Mouse (Mus musculus) liver, postnatal 0 days (tissue): ENCODE data around the gene 1700015F17Rik. TPM values are rescaled to one million over a fixed set of nuclear protein-coding genes. Genes with fewer than 3 reads are reported as not detected.

Source experiments
- ATAC-seq: fragments of 200-750 bp; cut with Nextera tagmentation; 2 replicates; pipeline ENCODE4 v1.8.0; 2017; ENCODE audit warnings: mild to moderate bottlenecking, moderate library complexity
- DNase-seq: peaks from one replicate; pipeline ENCODE4 v3.0.0-alpha.2; 2016
- H3K27ac ChIP-seq: fragments of 300-500 bp; sonication (generic); 2 replicates; pipeline ENCODE4 v1.5.1; 2014; ENCODE audit warnings: antibody characterized with exemption, moderate library complexity, mild to moderate bottlenecking, low read depth
- H3K27me3 ChIP-seq: fragments of 300-500 bp; sonication (generic); 2 replicates; pipeline ENCODE4 v1.6.1; 2014; ENCODE audit warnings: low read length, control low read depth, mixed read lengths; ENCODE audit not compliant: insufficient read depth
- H3K36me3 ChIP-seq: fragments of 300-500 bp; sonication (generic); replicated peaks from 2 replicates; pipeline ENCODE4 v1.6.1; 2014; ENCODE audit warnings: mild to moderate bottlenecking, control low read depth, low read length, moderate library complexity, mixed read lengths; ENCODE audit not compliant: insufficient read depth
- H3K4me1 ChIP-seq: fragments of 300-500 bp; sonication (generic); 2 replicates; pipeline ENCODE4 v1.6.1; 2014; ENCODE audit warnings: antibody characterized with exemption, mild to moderate bottlenecking, control low read depth; ENCODE audit not compliant: insufficient read depth
- H3K4me2 ChIP-seq: fragments of 300-500 bp; sonication (generic); 2 replicates; pipeline ENCODE4 v1.6.1; 2014; ENCODE audit warnings: low read depth, mild to moderate bottlenecking, low read length, moderate library complexity, mixed read lengths
- H3K4me3 ChIP-seq: fragments of 300-500 bp; sonication (generic); 2 replicates; pipeline ENCODE4 v1.5.1; 2014; ENCODE audit warnings: low read depth, low read length
- H3K9ac ChIP-seq: fragments of 300-500 bp; sonication (generic); replicated peaks from 2 replicates; pipeline ENCODE4 v1.6.1; 2014; ENCODE audit warnings: mild to moderate bottlenecking, moderate library complexity
- H3K9me3 ChIP-seq: fragments of 300-500 bp; sonication (generic); 2 replicates; pipeline ENCODE4 v1.6.1; 2016; ENCODE audit warnings: mild to moderate bottlenecking, control low read depth, low read length, mixed read lengths
- CTCF ChIP-seq: sonication (generic); IDR thresholded peaks from 2 replicates; pipeline ENCODE4 v1.5.1; 2016; ENCODE audit warnings: antibody characterized with exemption, low read depth
- EP300 ChIP-seq: IDR thresholded peaks from 2 replicates; pipeline ENCODE4 v1.6.1; 2016; ENCODE audit warnings: antibody characterized with exemption, low read depth, mild to moderate bottlenecking
- WGBS: fragments of 180-500 bp; shearing (Covaris S2); extraction: QIAGEN DNeasy Blood & Tissue Kit; methylation state at CpG from one replicate; pipeline ENCODE4 v1.1.7; 2014; ENCODE audit not compliant: insufficient replicate concordance; 5-methylcytosine and 5-hydroxymethylcytosine counted together
- polyA plus RNA-seq: library from polyadenylated mRNA; unstranded; fragments of >200 nt; fragmentation: Nextera tagmentation; extraction: Ambion mirVana; gene quantifications from 2 replicates; pipeline ENCODE4 v1.2.1, GENCODE M21; 2015

Gene 1700015F17Rik
- polyA plus RNA-seq, result not detected in 2 replicates

- Histone ChIP-seq H3K4me2 (no peak within 1 kb of the TSS), H3K36me3 (no peaks in the 10 kb centered on the region), H3K4me3 (no peak within 1 kb of the TSS), H3K9me3 (no peaks in the 10 kb centered on the region), H3K27ac (no peak within 1 kb of the TSS), H3K4me1 (no peaks in the 10 kb centered on the region), H3K9ac (no peak within 1 kb of the TSS), H3K27me3 (no peaks in the 10 kb centered on the region)
- DNase-seq, result no peak
- ATAC-seq, result no peak
- TF ChIP-seq EP300, result no peak
- TF ChIP-seq CTCF, result no peak
- WGBS, result 86% methylated on average over 6 of the region's 6 CpGs
Measured at GRCm38 (mm10) chr5:5479043-5479442, at the start of gene 1700015F17Rik. Gene 1700015F17Rik, minus strand, starts transcription at chr5:5479143.

- Histone ChIP-seq H3K4me2 (0 out of 2 replicates have a peak overlapping the region, but pooled peaks have one; percentile 89), H3K27ac (no peak overlapping the region), H3K4me1 (no peaks in the 10 kb centered on the region), H3K9me3 (no peaks in the 10 kb centered on the region), H3K4me3 (no peak overlapping the region), H3K9ac (no peak overlapping the region), H3K27me3 (no peaks in the 10 kb centered on the region), H3K36me3 (peaks cover 2% of the 10 kb centered on the region; the same call in 1 of the 2 replicates)
- TF ChIP-seq EP300, result no peak
- no peak for TF ChIP-seq CTCF
- 69% methylated on average over 5 of the region's 5 CpGs for WGBS
- ATAC-seq (no peak), DNase-seq (no peak)
Measured at GRCm38 (mm10) chr5:5515411-5515810, 36.5 kb upstream of the 1700015F17Rik start.

GRCm38 (mm10) chr5:5514196-5515076 lies 35.5 kb upstream of the 1700015F17Rik start, which contains the start of gene Cldn12:
Gene Cldn12, minus strand, starts transcription at chr5:5514958.
- peak; percentile 93 for ATAC-seq
- H3K4me2 ChIP-seq, result peak within 1 kb of the TSS; percentile 89
- H3K9ac ChIP-seq, result peak within 1 kb of the TSS; percentile 76
- H3K4me1 ChIP-seq, result no peaks in the 10 kb centered on the region
- H3K4me3 ChIP-seq, result peak within 1 kb of the TSS; percentile 78
- 1% methylated on average over 75 of the region's 79 CpGs for WGBS
- peaks cover 3% of the 10 kb centered on the region; the same call in 1 of the 2 replicates for H3K36me3 ChIP-seq
- H3K27ac ChIP-seq, result peak within 1 kb of the TSS; percentile 95
- no peaks in the 10 kb centered on the region for H3K27me3 ChIP-seq
- no peaks in the 10 kb centered on the region for H3K9me3 ChIP-seq
- DNase-seq, result peak; percentile 89
- no peak for TF ChIP-seq CTCF
- peak; percentile 41; the same call in 1 of the 2 replicates for TF ChIP-seq EP300

- DNase-seq, result no peak
- Histone ChIP-seq H3K27ac (no peak overlapping the region), H3K4me3 (no peak overlapping the region), H3K27me3 (no peaks in the 10 kb centered on the region), H3K9me3 (no peaks in the 10 kb centered on the region), H3K9ac (no peak overlapping the region), H3K4me2 (no peak overlapping the region), H3K4me1 (no peaks in the 10 kb centered on the region), H3K36me3 (peaks cover 6% of the 10 kb centered on the region; the same call in 1 of the 2 replicates)
- TF ChIP-seq CTCF, result no peak
- TF ChIP-seq EP300, result no peak
- no peak for ATAC-seq
- WGBS, result 76% methylated on average over 3 of the region's 3 CpGs
Measured at GRCm38 (mm10) chr5:5511401-5511800, 32.5 kb upstream of the 1700015F17Rik start.

- TF ChIP-seq EP300, result no peak
- no peak for TF ChIP-seq CTCF
- Histone ChIP-seq H3K4me1 (no peaks in the 10 kb centered on the region), H3K36me3 (peaks cover 6% of the 10 kb centered on the region; the same call in 1 of the 2 replicates), H3K27ac (no peak overlapping the region), H3K27me3 (no peaks in the 10 kb centered on the region), H3K9ac (no peak overlapping the region), H3K9me3 (no peaks in the 10 kb centered on the region), H3K4me2 (no peak overlapping the region), H3K4me3 (no peak overlapping the region)
- 77% methylated on average over 5 of the region's 5 CpGs for WGBS
- no peak for DNase-seq
- ATAC-seq, result no peak
Measured at GRCm38 (mm10) chr5:5510989-5511388, 32.0 kb upstream of the 1700015F17Rik start.

- H3K4me2 ChIP-seq, result no peak overlapping the region
- ATAC-seq (no peak), DNase-seq (no peak)
- H3K36me3 ChIP-seq, result peaks cover 6% of the 10 kb centered on the region; the same call in 1 of the 2 replicates
- H3K27ac ChIP-seq, result no peak overlapping the region
- no peak for TF ChIP-seq EP300
- no peak for TF ChIP-seq CTCF
- H3K4me1 ChIP-seq, result no peaks in the 10 kb centered on the region
- H3K27me3 ChIP-seq, result no peaks in the 10 kb centered on the region
- no peak overlapping the region for H3K9ac ChIP-seq
- 78% methylated on average over 10 of the region's 10 CpGs for WGBS
- no peak overlapping the region for H3K4me3 ChIP-seq
- no peaks in the 10 kb centered on the region for H3K9me3 ChIP-seq
Measured at GRCm38 (mm10) chr5:5510304-5510887, 31.5 kb upstream of the 1700015F17Rik start.
